Mouse (Mus musculus) forebrain, embryonic 15.5 days (tissue): ENCODE measurements around the gene Ankrd13a. TPM values are rescaled to one million over a fixed set of nuclear protein-coding genes. Genes with fewer than 3 reads are reported as not detected.

Experiments used
- ATAC-seq: fragments of 200-750 bp; cut with Nextera tagmentation; replicated peaks from 2 replicates; pipeline ENCODE4 v1.8.0; 2017; ENCODE audit warnings: mild to moderate bottlenecking, moderate TSS enrichment, moderate library complexity
- H3K27ac ChIP-seq: fragments of 300-500 bp; sonication (generic); replicated peaks from 2 replicates; pipeline ENCODE4 v1.5.1; 2015; ENCODE audit warnings: mild to moderate bottlenecking, inconsistent platforms
- H3K27me3 ChIP-seq: fragments of 300-500 bp; sonication (generic); 2 replicates; pipeline ENCODE4 v1.6.1; 2015; ENCODE audit warnings: inconsistent platforms
- H3K36me3 ChIP-seq: fragments of 300-500 bp; sonication (generic); 2 replicates; pipeline ENCODE4 v1.6.1; 2015; ENCODE audit warnings: mild to moderate bottlenecking, inconsistent platforms
- H3K4me1 ChIP-seq: fragments of 300-500 bp; sonication (generic); 2 replicates; pipeline ENCODE4 v1.6.1; 2015; ENCODE audit warnings: inconsistent platforms
- H3K4me2 ChIP-seq: fragments of 300-500 bp; sonication (generic); replicated peaks from 2 replicates; pipeline ENCODE4 v1.6.1; 2015; ENCODE audit warnings: mild to moderate bottlenecking, inconsistent platforms
- H3K4me3 ChIP-seq: fragments of 300-500 bp; sonication (generic); 2 replicates; pipeline ENCODE4 v1.5.1; 2015; ENCODE audit warnings: mild to moderate bottlenecking, inconsistent platforms
- H3K9ac ChIP-seq: fragments of 300-500 bp; sonication (generic); replicated peaks from 2 replicates; pipeline ENCODE4 v1.6.1; 2015; ENCODE audit warnings: mild to moderate bottlenecking, inconsistent platforms
- H3K9me3 ChIP-seq: fragments of 300-500 bp; sonication (generic); 2 replicates; pipeline ENCODE4 v1.6.1; 2016; ENCODE audit warnings: inconsistent platforms
- WGBS: fragments of 180-500 bp; shearing (Covaris S2); methylation state at CpG from one replicate; pipeline ENCODE4 v1.1.7; 2015; ENCODE audit warnings: mixed read lengths; 5-methylcytosine and 5-hydroxymethylcytosine counted together
- polyA plus RNA-seq: library from polyadenylated mRNA; unstranded; fragments of >200 nt; fragmentation: Nextera tagmentation; extraction: Ambion mirVana; gene quantifications from 2 replicates; pipeline ENCODE4 v1.2.1, GENCODE M21; 2015

The Ankrd13a gene
- polyA plus RNA-seq, 1 experiment from 2014 or later = 32.8 TPM

DNA sequence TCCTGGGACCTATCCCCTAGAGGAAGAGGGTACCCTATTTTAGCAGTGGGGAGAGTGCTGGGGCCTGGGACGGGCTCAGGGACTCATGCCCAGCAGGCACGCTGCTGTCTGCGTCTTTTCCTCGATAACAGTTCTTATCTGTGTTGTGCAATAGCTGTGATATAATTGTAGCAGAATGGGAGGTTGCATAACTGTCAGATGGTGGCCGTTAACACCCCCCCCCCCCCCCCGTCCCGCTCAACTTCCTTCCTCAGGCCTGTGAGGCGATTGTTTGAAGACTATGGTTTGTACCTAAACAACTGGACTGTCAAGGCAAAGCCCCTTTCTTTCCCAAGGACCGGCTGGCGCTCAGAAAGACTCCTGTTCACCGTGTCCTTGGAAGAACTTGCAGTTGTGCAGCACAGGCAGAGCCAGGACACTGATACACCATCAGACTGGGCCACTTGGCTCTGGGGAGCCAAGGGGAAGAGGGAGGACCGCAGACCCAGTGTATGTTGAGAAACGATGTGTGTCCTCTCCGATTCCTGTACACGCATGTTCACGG is 10.2 kb downstream of the Ankrd13a start:
- Histone ChIP-seq H3K27ac (no peak overlapping the region), H3K27me3 (no peaks in the 10 kb centered on the region)

DNA sequence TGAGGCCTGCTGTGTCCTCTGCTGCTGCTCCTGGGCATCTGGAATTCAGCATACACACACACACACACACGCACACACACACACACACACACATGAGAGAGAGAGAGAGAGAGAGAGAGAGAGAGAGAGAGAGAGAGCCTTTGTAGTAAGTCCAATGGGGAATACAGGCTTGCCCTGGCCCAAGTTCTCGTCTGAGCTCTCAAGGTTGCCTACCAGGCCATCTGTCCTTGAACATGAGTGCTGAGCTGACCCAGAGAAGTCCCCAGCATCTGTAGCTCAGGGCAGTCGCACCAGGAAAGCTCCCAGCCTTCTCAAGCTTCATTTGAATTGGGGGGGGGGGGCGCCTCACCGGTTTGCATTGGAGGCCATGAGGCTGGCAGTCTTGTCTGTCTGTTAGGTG is 10.7 kb downstream of the Ankrd13a start:
- no peak for ATAC-seq
- no peak overlapping the region for H3K4me2 ChIP-seq
- no peak overlapping the region for H3K4me3 ChIP-seq
- no peak overlapping the region for H3K9ac ChIP-seq
- H3K27ac ChIP-seq = no peak overlapping the region
- H3K27me3 ChIP-seq = no peaks in the 10 kb centered on the region
- no peaks in the 10 kb centered on the region; the same call in none of the 2 replicates for H3K4me1 ChIP-seq
- H3K36me3 ChIP-seq = peaks cover 18% of the 10 kb centered on the region; the same call in 1 of the 2 replicates
- 73% methylated on average over 5 of the region's 5 CpGs for WGBS
- no peaks in the 10 kb centered on the region for H3K9me3 ChIP-seq

More for the DNA sequence above, 10.2 kb downstream of the Ankrd13a start:
- Histone ChIP-seq H3K9me3 (no peaks in the 10 kb centered on the region), H3K36me3 (peaks cover 18% of the 10 kb centered on the region; the same call in 1 of the 2 replicates), H3K4me3 (no peak overlapping the region), H3K4me1 (no peaks in the 10 kb centered on the region; the same call in none of the 2 replicates), H3K4me2 (no peak overlapping the region), H3K9ac (no peak overlapping the region)
- ATAC-seq = no peak
- 87% methylated on average over 16 of the region's 16 CpGs for WGBS

DNA sequence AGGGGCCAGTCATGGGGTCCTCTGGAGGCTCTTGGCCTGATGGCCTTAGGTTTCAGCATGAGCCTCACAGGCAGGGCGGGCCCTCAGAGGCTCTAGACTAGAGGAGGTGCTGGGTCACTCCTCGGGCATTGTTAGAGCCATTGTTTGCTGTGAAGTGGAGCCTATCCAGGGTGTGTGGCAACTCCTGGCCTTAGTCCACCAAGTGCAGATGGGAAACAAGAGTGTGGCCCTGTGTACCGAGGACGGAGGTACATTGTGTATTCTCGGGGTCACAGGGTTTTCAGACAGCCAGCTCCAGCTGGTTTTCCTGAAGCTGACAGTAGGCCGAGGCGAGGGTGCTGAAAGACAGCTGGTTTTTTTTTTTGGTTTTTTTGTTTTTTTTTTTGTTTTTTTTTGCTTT is 18.8 kb downstream of the Ankrd13a start:
- Histone ChIP-seq H3K4me1 (peaks cover 23% of the 10 kb centered on the region), H3K9me3 (no peaks in the 10 kb centered on the region), H3K27me3 (no peaks in the 10 kb centered on the region), H3K9ac (no peak overlapping the region), H3K36me3 (peaks cover 52% of the 10 kb centered on the region), H3K27ac (no peak overlapping the region), H3K4me2 (no peak overlapping the region), H3K4me3 (no peak overlapping the region)
- ATAC-seq = no peak
- WGBS = 79% methylated on average over 7 of the region's 7 CpGs

DNA sequence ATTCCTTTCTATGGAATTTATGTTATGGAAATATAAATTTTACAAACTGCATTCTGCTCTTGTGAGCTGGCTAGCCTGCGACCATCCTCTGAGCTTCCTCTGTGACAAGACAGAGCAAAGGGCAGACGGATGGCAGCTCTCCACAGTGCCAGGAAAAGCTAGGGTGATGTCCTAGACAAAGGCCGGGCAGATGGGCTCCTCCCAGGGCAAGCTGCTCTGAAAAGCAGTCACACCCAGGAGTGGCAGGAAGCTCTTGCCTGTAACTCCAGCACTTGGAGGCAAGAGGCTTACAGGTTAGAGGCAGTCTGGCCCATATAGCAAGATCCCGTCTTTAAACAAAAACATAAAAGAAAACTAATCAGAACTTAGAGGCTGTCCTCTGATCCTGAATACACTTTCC is 20.1 kb downstream of the Ankrd13a start:
- 79% methylated on average over 4 of the region's 4 CpGs for WGBS
- Histone ChIP-seq H3K36me3 (peaks cover 54% of the 10 kb centered on the region), H3K9ac (no peak overlapping the region), H3K27me3 (no peaks in the 10 kb centered on the region), H3K4me3 (no peak overlapping the region), H3K4me1 (peaks cover 23% of the 10 kb centered on the region), H3K27ac (no peak overlapping the region), H3K9me3 (no peaks in the 10 kb centered on the region), H3K4me2 (no peak overlapping the region)
- ATAC-seq = no peak

DNA sequence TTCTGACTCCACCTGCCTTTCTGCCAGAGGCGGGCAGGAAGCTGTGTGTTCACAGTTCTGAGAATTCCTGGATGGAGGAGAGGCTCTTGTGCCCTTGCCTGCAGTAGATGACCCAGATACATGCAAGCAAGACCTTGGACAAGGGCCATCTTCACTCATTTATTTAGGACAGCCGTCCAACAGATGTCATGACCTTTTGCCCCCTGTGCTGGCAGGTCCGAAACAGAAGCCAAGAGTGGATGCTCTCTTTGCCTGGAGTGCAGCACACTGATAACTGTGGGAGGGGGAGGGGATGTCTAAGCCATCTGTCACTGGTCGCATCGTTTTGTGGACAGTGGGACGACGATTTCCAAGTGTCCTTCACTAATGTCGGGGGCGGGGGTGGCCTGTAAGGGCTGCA is 20.8 kb downstream of the Ankrd13a start:
- ATAC-seq = no peak
- Histone ChIP-seq H3K9ac (0 out of 2 replicates have a peak overlapping the region, but pooled peaks have one; percentile 3), H3K27me3 (no peaks in the 10 kb centered on the region), H3K27ac (no peak overlapping the region; the same call in 1 of the 2 replicates), H3K4me2 (no peak overlapping the region), H3K4me3 (no peak overlapping the region), H3K36me3 (peaks cover 60% of the 10 kb centered on the region), H3K4me1 (peaks cover 23% of the 10 kb centered on the region), H3K9me3 (no peaks in the 10 kb centered on the region)
- WGBS = 72% methylated on average over 9 of the region's 9 CpGs

DNA sequence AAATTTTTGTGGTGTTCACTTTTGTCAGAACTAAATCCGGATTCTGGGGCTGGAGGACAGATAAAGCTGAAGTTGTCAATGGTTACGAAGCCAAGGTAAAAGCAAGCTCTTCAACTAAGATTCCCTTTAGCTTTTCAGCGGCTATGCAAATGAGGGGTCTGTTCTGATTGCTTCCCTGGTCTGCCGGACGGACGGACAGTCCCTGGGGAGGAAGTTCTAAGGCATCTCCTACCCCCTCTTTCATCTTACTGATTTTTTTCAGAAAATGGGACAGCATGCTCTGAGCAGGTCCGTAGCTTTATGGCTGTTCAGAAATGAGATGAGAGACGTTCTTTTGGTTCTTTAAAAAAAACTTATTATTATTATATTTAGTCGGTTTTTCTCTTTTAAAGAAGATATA is 21.2 kb downstream of the Ankrd13a start:
- H3K36me3 ChIP-seq = peaks cover 62% of the 10 kb centered on the region
- H3K27ac ChIP-seq = no peak overlapping the region; the same call in 1 of the 2 replicates

DNA sequence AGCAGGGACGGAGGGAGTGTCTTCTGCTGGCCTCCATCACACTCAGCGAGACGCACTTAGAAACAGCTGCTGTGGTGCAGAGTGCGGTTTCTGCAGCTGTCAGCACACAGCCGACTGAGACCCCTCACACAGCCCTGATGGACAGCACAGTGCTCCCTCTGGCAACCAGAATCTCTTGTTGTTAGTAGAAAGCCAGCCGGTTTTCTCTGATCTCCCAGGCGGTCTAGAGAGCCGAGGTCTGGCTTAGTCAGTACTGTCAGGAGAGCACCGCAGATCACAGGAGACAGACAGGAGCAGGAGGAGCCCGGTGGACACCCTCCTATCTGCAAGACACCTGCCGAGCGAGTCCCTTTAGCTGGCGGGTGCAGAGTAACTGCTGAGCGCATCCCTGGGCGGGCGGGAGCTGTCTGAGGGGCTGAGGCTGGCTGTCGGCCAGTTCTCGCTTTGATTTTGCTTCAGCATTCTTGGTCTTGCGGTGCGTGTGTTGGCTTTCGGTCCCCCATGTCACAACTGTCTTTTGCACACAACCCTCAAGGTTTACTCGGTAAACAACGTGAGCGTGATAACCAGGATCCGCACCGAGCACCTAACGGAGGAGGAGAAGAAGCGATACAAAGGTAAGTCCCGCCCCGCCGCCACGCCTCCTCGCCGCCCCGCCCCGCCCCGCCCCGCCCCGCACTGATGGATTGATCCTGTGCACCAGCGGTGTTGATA is 22.0 kb downstream of the Ankrd13a start:
- H3K4me1 ChIP-seq = peaks cover 23% of the 10 kb centered on the region
- H3K27me3 ChIP-seq = no peaks in the 10 kb centered on the region
- WGBS = 4% methylated on average over 40 of the region's 40 CpGs
- peaks cover 61% of the 10 kb centered on the region for H3K36me3 ChIP-seq
- peak overlapping the region; percentile 82 for H3K27ac ChIP-seq
- peak overlapping the region; percentile 45 for H3K9ac ChIP-seq
- H3K4me2 ChIP-seq = peak overlapping the region; percentile 67
- peak overlapping the region; percentile 44 for H3K4me3 ChIP-seq
- H3K9me3 ChIP-seq = no peaks in the 10 kb centered on the region
- ATAC-seq = peak; percentile 78

More for the DNA sequence above, 21.2 kb downstream of the Ankrd13a start:
- Histone ChIP-seq H3K4me2 (no peak overlapping the region; the same call in 1 of the 2 replicates), H3K9me3 (no peaks in the 10 kb centered on the region), H3K9ac (0 out of 2 replicates have a peak overlapping the region, but pooled peaks have one; percentile 3), H3K4me3 (no peak overlapping the region), H3K27me3 (no peaks in the 10 kb centered on the region), H3K4me1 (peaks cover 23% of the 10 kb centered on the region)
- WGBS = 63% methylated on average over 9 of the region's 9 CpGs
- no peak for ATAC-seq

DNA sequence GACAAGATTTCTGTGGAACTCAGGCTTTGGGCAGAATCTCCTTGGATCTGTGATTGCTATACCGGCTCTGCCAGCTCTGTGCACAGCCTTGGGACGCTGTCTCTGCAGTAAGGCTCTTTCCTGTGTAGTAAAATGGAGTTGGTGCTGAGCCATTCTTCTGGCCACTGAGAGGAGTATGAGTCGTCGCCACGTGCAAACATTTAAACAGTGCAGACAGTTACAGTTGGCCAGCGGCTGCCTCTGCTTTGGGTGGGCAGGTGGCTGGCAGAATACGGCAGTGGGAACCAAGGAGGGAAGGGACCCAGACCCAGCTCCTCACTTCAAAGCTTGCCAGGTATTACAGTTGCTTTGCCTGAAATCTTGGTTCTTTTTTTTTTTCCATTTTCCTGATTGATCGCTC is 22.8 kb downstream of the Ankrd13a start:
- Histone ChIP-seq H3K36me3 (peaks cover 59% of the 10 kb centered on the region), H3K4me2 (no peak overlapping the region), H3K4me1 (peaks cover 23% of the 10 kb centered on the region), H3K9ac (no peak overlapping the region), H3K27me3 (no peaks in the 10 kb centered on the region), H3K4me3 (no peak overlapping the region), H3K9me3 (no peaks in the 10 kb centered on the region), H3K27ac (no peak overlapping the region)
- ATAC-seq = no peak
- 83% methylated on average over 8 of the region's 8 CpGs for WGBS

DNA sequence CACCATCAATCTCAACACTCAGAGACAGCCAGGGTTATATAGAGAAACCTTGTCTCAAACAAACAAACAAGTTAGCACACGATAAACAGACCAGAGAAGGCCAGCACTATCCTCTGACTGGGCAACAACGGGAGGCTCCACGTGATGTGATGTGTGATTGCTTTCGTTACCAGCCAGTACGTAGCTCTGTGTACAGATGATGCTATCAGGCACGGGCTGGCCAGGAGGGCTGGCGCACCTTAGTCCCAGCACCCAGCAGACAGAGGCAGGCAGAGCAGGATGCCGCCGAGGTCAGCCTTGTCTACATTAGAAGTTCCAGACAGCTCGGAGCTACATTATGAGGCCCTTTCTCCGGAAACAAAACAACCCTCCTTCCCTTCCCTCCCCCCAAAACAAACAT is 25.4 kb downstream of the Ankrd13a start:
- Histone ChIP-seq H3K4me3 (no peak overlapping the region), H3K9me3 (no peaks in the 10 kb centered on the region), H3K4me1 (peaks cover 22% of the 10 kb centered on the region), H3K4me2 (no peak overlapping the region), H3K9ac (no peak overlapping the region), H3K27ac (no peak overlapping the region), H3K36me3 (peaks cover 66% of the 10 kb centered on the region), H3K27me3 (no peaks in the 10 kb centered on the region)
- no peak for ATAC-seq
- whole genome bisulfite sequencing = 90% methylated on average over 11 of the region's 11 CpGs

DNA sequence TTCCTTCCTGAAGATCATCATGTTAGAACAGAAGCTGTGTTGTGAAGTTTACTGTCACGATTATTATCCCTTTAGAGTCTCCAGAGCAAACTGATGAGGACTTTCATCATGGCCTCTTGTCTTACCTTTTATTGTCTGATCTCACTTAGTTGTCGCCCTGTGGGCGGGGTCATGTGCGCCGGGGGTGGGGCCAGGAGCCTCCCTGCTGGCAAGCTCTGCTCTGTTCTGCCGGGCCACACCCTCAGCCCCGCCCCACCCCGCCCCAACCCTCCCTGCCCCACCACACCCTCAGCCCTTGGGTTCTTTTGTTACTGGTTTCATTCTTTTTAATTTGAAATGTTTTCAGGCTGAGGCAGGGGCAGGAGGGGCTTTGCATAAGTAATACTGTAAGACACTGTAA is 26.6 kb downstream of the Ankrd13a start:
- peaks cover 66% of the 10 kb centered on the region for H3K36me3 ChIP-seq
- H3K9ac ChIP-seq = no peak overlapping the region
- H3K9me3 ChIP-seq = no peaks in the 10 kb centered on the region
- ATAC-seq = no peak
- no peaks in the 10 kb centered on the region for H3K27me3 ChIP-seq
- peaks cover 11% of the 10 kb centered on the region for H3K4me1 ChIP-seq
- H3K27ac ChIP-seq = no peak overlapping the region
- 20% methylated on average over 8 of the region's 8 CpGs for WGBS
- no peak overlapping the region for H3K4me3 ChIP-seq
- H3K4me2 ChIP-seq = no peak overlapping the region

DNA sequence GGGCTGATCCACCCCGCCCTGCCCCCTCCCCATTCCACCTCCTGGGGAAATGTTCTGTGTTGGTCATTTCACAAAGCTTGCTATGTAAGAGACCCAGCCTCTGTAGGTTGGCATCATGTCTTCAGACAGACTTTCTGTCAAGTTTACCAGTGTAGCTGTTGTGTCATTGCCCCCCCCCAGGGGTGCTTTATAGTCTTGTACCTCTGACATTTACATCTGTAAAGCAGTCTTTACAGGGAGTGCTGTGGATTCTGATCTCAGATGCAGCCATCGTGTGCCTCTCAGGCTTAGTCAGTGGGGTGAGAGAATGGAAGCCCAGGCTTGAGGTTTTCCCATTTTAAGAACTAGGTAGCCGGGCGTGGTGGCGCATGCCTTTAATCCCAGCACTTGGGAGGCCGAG is 27.4 kb downstream of the Ankrd13a start:
- 86% methylated on average over 6 of the region's 6 CpGs for WGBS
- H3K27ac ChIP-seq = no peak overlapping the region
- no peaks in the 10 kb centered on the region for H3K9me3 ChIP-seq
- H3K36me3 ChIP-seq = peaks cover 66% of the 10 kb centered on the region
- H3K4me2 ChIP-seq = no peak overlapping the region
- no peak overlapping the region for H3K9ac ChIP-seq
- no peak overlapping the region for H3K4me3 ChIP-seq
- peaks cover 4% of the 10 kb centered on the region for H3K4me1 ChIP-seq
- no peak for ATAC-seq
- H3K27me3 ChIP-seq = no peaks in the 10 kb centered on the region

DNA sequence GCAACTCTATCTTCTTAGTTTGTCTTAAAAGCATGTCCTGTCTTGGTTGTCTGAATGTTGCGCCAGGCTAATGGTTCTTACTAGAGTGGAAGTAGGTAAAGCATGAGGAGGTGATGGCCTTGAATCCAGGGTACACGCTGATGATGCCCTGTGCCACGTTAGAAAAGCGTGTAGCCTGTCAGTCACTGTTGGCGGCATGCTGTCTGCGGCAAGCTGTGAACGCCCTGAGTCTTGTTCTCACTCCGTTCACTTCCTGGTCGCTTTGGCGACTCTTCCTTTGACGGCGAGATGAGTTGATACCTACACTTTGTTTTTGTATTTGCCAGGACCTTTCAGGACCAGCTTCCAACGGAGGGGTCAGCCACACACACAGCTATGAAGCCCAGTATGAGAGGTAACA is 28.8 kb downstream of the Ankrd13a start:
- Histone ChIP-seq H3K36me3 (peaks cover 63% of the 10 kb centered on the region), H3K27ac (no peak overlapping the region), H3K4me3 (no peak overlapping the region), H3K9ac (no peak overlapping the region), H3K4me2 (no peak overlapping the region), H3K9me3 (no peaks in the 10 kb centered on the region), H3K27me3 (no peaks in the 10 kb centered on the region), H3K4me1 (no peaks in the 10 kb centered on the region)
- 90% methylated on average over 13 of the region's 13 CpGs for WGBS
- ATAC-seq = no peak
